Mouse (Mus musculus) midbrain, postnatal 0 days (tissue): Measurements from ENCODE around the gene Fam198a. TPM values are rescaled to one million over a fixed set of nuclear protein-coding genes. Genes with fewer than 3 reads are reported as not detected.
A peak's percentile ranks its signal among the peaks of the same experiment; 100 is the strongest.

Experiments
- ATAC-seq: fragments of 200-750 bp; cut with Nextera tagmentation; 2 replicates; pipeline ENCODE4 v1.8.0; 2017; ENCODE audit warnings: moderate number of reproducible peaks, mild to moderate bottlenecking, moderate TSS enrichment, moderate library complexity; ENCODE audit not compliant: low FRiP score
- DNase-seq: peaks from one replicate; pipeline ENCODE4 v3.0.0-alpha.2; 2015; ENCODE audit warnings: low spot score
- H3K27ac ChIP-seq: fragments of 300-500 bp; sonication (generic); 2 replicates; pipeline ENCODE4 v1.5.1; 2014; ENCODE audit warnings: low read depth, mild to moderate bottlenecking, low read length, mixed read lengths
- H3K27me3 ChIP-seq: fragments of 300-500 bp; sonication (generic); 2 replicates; pipeline ENCODE4 v1.6.1; 2014; ENCODE audit warnings: low read length, control low read depth, mixed read lengths; ENCODE audit not compliant: insufficient read depth
- H3K36me3 ChIP-seq: fragments of 300-500 bp; sonication (generic); 2 replicates; pipeline ENCODE4 v1.6.1; 2014; ENCODE audit warnings: low read length, control low read depth, mixed read lengths; ENCODE audit not compliant: insufficient read depth
- H3K4me1 ChIP-seq: fragments of 300-500 bp; sonication (generic); 2 replicates; pipeline ENCODE4 v1.6.1; 2014; ENCODE audit warnings: mild to moderate bottlenecking, control low read depth, antibody characterized with exemption, low read length, mixed read lengths; ENCODE audit not compliant: insufficient read depth
- H3K4me2 ChIP-seq: fragments of 300-500 bp; sonication (generic); 2 replicates; pipeline ENCODE4 v1.6.1; 2014; ENCODE audit warnings: low read depth, mild to moderate bottlenecking, low read length, mixed read lengths; ENCODE audit not compliant: poor library complexity, severe bottlenecking
- H3K4me3 ChIP-seq: fragments of 300-500 bp; sonication (generic); 2 replicates; pipeline ENCODE4 v1.5.1; 2014; ENCODE audit warnings: low read depth, mild to moderate bottlenecking, low read length, moderate library complexity
- H3K9ac ChIP-seq: fragments of 300-500 bp; sonication (generic); replicated peaks from 2 replicates; pipeline ENCODE4 v1.6.1; 2014; ENCODE audit warnings: mild to moderate bottlenecking, low read length, moderate library complexity, mixed read lengths; ENCODE audit not compliant: poor library complexity, severe bottlenecking
- H3K9me3 ChIP-seq: fragments of 300-500 bp; sonication (generic); 2 replicates; pipeline ENCODE4 v1.6.1; 2016; ENCODE audit warnings: low read length, control low read depth
- CTCF ChIP-seq: IDR thresholded peaks from 2 replicates; pipeline ENCODE4 v1.5.1; 2016; ENCODE audit warnings: antibody characterized with exemption, mild to moderate bottlenecking
- WGBS: fragments of 180-500 bp; shearing (Covaris S2); extraction: QIAGEN DNeasy Blood & Tissue Kit; methylation state at CpG from one replicate; pipeline ENCODE4 v1.1.7; 2014; 5-methylcytosine and 5-hydroxymethylcytosine counted together
- polyA plus RNA-seq: library from polyadenylated mRNA; unstranded; fragments of >200 nt; fragmentation: Nextera tagmentation; extraction: Ambion mirVana; gene quantifications from 2 replicates; pipeline ENCODE4 v1.2.1, GENCODE M21; 2015
- total RNA-seq: library from RNA; depleted of rRNA; stranded (reverse); fragments of >200 nt; gene quantifications from 2 replicates; pipeline ENCODE4 v1.2.3, GENCODE M21; 2014

The Fam198a gene
- total and polyA plus RNA-seq, 2 experiments from 2014 or later, result 2.1 to 4.8 TPM

DNA sequence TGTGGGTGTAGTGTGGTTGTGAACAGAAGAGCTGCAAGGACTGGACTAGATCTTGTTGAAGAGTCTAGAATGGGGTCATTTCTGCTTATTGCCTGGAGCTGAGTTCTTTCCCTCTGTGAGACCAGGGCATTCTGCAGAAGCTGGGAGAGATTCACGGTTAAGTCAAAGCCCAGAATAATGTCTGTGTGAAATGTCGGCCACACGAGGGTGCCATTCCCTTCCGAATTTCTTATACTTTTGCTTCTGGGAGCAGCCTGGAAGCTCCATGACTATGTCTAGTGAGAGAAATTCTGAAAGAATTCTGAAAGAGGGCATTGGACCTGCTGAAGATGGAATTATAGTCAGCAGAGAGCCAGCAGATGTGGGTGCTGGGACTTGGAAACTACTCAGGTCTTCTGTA is 3.0 kb upstream of the Fam198a start:
- Histone ChIP-seq H3K4me1 (no peaks in the 10 kb centered on the region), H3K9me3 (no peaks in the 10 kb centered on the region), H3K27me3 (no peaks in the 10 kb centered on the region), H3K4me3 (no peak overlapping the region), H3K4me2 (no peak overlapping the region), H3K27ac (no peak overlapping the region), H3K9ac (no peak overlapping the region), H3K36me3 (no peaks in the 10 kb centered on the region)
- TF ChIP-seq CTCF, result peak; percentile 82
- 3% methylated on average over 4 of the region's 4 CpGs for WGBS
- peak; percentile 84 for DNase-seq
- ATAC-seq, result no peak

GRCm38 (mm10) chr9:121948431-121948830 is 2.4 kb upstream of the Fam198a start:
- no peaks in the 10 kb centered on the region for H3K4me1 ChIP-seq
- DNase-seq, result no peak
- H3K27ac ChIP-seq, result no peak overlapping the region
- ATAC-seq, result no peak
- no peaks in the 10 kb centered on the region for H3K36me3 ChIP-seq
- H3K4me2 ChIP-seq, result no peak overlapping the region
- H3K27me3 ChIP-seq, result no peaks in the 10 kb centered on the region
- TF ChIP-seq CTCF, result no peak
- no peaks in the 10 kb centered on the region for H3K9me3 ChIP-seq
- H3K4me3 ChIP-seq, result no peak overlapping the region
- 85% methylated on average over 4 of the region's 4 CpGs for WGBS
- H3K9ac ChIP-seq, result no peak overlapping the region

- TF ChIP-seq CTCF, result no peak
- no peak for ATAC-seq
- Histone ChIP-seq H3K9ac (0 out of 2 replicates have a peak overlapping the region, but pooled peaks have one; percentile 29), H3K27me3 (no peaks in the 10 kb centered on the region), H3K4me3 (0 out of 2 replicates have a peak overlapping the region, but pooled peaks have one; percentile 0), H3K4me2 (peak overlapping the region; percentile 36), H3K36me3 (no peaks in the 10 kb centered on the region), H3K9me3 (no peaks in the 10 kb centered on the region), H3K4me1 (no peaks in the 10 kb centered on the region), H3K27ac (no peak overlapping the region)
- DNase-seq, result no peak
- WGBS, result 43% methylated on average over 4 of the region's 4 CpGs
Measured at GRCm38 (mm10) chr9:121951114-121951423, 281 bp downstream of the Fam198a start.

GRCm38 (mm10) chr9:121952596-121952995 is 1.8 kb downstream of the Fam198a start:
- no peak overlapping the region for H3K27ac ChIP-seq
- TF ChIP-seq CTCF, result no peak
- H3K4me1 ChIP-seq, result no peaks in the 10 kb centered on the region
- ATAC-seq, result no peak
- H3K4me3 ChIP-seq, result no peak overlapping the region
- WGBS, result 89% methylated on average over 6 of the region's 6 CpGs
- H3K36me3 ChIP-seq, result no peaks in the 10 kb centered on the region
- H3K9ac ChIP-seq, result no peak overlapping the region
- no peaks in the 10 kb centered on the region for H3K27me3 ChIP-seq
- H3K9me3 ChIP-seq, result no peaks in the 10 kb centered on the region
- no peak overlapping the region for H3K4me2 ChIP-seq
- no peak for DNase-seq

GRCm38 (mm10) chr9:121959966-121960635 is 9.3 kb downstream of the Fam198a start:
- Histone ChIP-seq H3K27me3 (no peaks in the 10 kb centered on the region), H3K4me3 (no peak overlapping the region), H3K4me1 (no peaks in the 10 kb centered on the region), H3K36me3 (no peaks in the 10 kb centered on the region), H3K27ac (no peak overlapping the region), H3K4me2 (no peak overlapping the region), H3K9ac (no peak overlapping the region), H3K9me3 (no peaks in the 10 kb centered on the region)
- DNase-seq (no peak), ATAC-seq (no peak)
- no peak for TF ChIP-seq CTCF
- WGBS, result 68% methylated on average over 7 of the region's 7 CpGs

GRCm38 (mm10) chr9:121964941-121965340 is 14.2 kb downstream of the Fam198a start:
- Histone ChIP-seq H3K27ac (no peak overlapping the region), H3K27me3 (no peaks in the 10 kb centered on the region), H3K4me2 (no peak overlapping the region), H3K4me1 (no peaks in the 10 kb centered on the region), H3K4me3 (no peak overlapping the region), H3K9me3 (no peaks in the 10 kb centered on the region), H3K9ac (no peak overlapping the region), H3K36me3 (no peaks in the 10 kb centered on the region)
- ATAC-seq (no peak), DNase-seq (no peak)
- no peak for TF ChIP-seq CTCF
- 86% methylated on average over 7 of the region's 7 CpGs for WGBS
